Mouse (Mus musculus) intestine, embryonic 16.5 days (tissue): ENCODE measurements at regions not wholly inside any gene's neighbourhood (a gene's known extent, or its start where the extent isn't known, plus 50 kb on each side); places are given as distances from the start of the nearest gene placed in this dataset.

Experiments
- ATAC-seq: fragments of 200-750 bp; cut with Nextera tagmentation; 2 replicates; pipeline ENCODE4 v1.8.0; 2017; ENCODE audit warnings: moderate TSS enrichment, moderate library complexity
- H3K27ac ChIP-seq: fragments of 300-500 bp; sonication (generic); 2 replicates; pipeline ENCODE4 v1.5.1; 2014; ENCODE audit warnings: mild to moderate bottlenecking, low read length
- H3K27me3 ChIP-seq: fragments of 300-500 bp; sonication (generic); replicated peaks from 2 replicates; pipeline ENCODE4 v1.6.1; 2014; ENCODE audit warnings: low read length, control low read depth, mixed read lengths; ENCODE audit not compliant: control insufficient read depth, insufficient read depth
- H3K36me3 ChIP-seq: fragments of 300-500 bp; sonication (generic); 2 replicates; pipeline ENCODE4 v1.6.1; 2014; ENCODE audit warnings: low read length, control low read depth; ENCODE audit not compliant: control insufficient read depth, insufficient read depth
- H3K4me1 ChIP-seq: fragments of 300-500 bp; sonication (generic); 2 replicates; pipeline ENCODE4 v1.6.1; 2014; ENCODE audit warnings: low read length, control low read depth, mixed read lengths; ENCODE audit not compliant: control insufficient read depth, insufficient read depth
- H3K4me2 ChIP-seq: fragments of 300-500 bp; sonication (generic); 2 replicates; pipeline ENCODE4 v1.6.1; 2014; ENCODE audit warnings: low read depth, low read length, control low read depth
- H3K4me3 ChIP-seq: fragments of 300-500 bp; sonication (generic); 2 replicates; pipeline ENCODE4 v1.5.1; 2014; ENCODE audit warnings: mild to moderate bottlenecking, low read length
- H3K9ac ChIP-seq: fragments of 300-500 bp; sonication (generic); 2 replicates; pipeline ENCODE4 v1.6.1; 2014; ENCODE audit warnings: low read depth, low read length
- H3K9me3 ChIP-seq: fragments of 300-500 bp; sonication (generic); 2 replicates; pipeline ENCODE4 v1.6.1; 2016; ENCODE audit warnings: low read length, control low read depth; ENCODE audit not compliant: control insufficient read depth
- WGBS: fragments of 180-500 bp; shearing (Covaris S2); extraction: QIAGEN DNeasy Blood & Tissue Kit; methylation state at CpG from one replicate; pipeline ENCODE4 v1.1.7; 2014; 5-methylcytosine and 5-hydroxymethylcytosine counted together

- H3K4me3 ChIP-seq: no peak overlapping the region
- ATAC-seq: no peak
- H3K4me1 ChIP-seq: no peaks in the 10 kb centered on the region
- H3K36me3 ChIP-seq: no peaks in the 10 kb centered on the region
- no peak overlapping the region for H3K4me2 ChIP-seq
- H3K27ac ChIP-seq: no peak overlapping the region
- no peak overlapping the region for H3K9ac ChIP-seq
- 78% methylated on average over 3 of the region's 3 CpGs for WGBS
- no peaks in the 10 kb centered on the region for H3K9me3 ChIP-seq
- H3K27me3 ChIP-seq: no peaks in the 10 kb centered on the region
Observed at GRCm38 (mm10) chr6:144863430-144863994, 81.7 kb upstream of the Sox5 start.

GRCm38 (mm10) chr6:144841510-144841909 is 59.7 kb upstream of the Sox5 start:
- no peak for ATAC-seq
- no peaks in the 10 kb centered on the region for H3K36me3 ChIP-seq
- no peak overlapping the region for H3K4me2 ChIP-seq
- H3K9ac ChIP-seq: no peak overlapping the region
- no peak overlapping the region for H3K27ac ChIP-seq
- H3K4me1 ChIP-seq: no peaks in the 10 kb centered on the region
- H3K9me3 ChIP-seq: no peaks in the 10 kb centered on the region
- no peak overlapping the region for H3K4me3 ChIP-seq
- H3K27me3 ChIP-seq: no peaks in the 10 kb centered on the region
- WGBS: 74% methylated on average over 3 of the region's 3 CpGs

DNA sequence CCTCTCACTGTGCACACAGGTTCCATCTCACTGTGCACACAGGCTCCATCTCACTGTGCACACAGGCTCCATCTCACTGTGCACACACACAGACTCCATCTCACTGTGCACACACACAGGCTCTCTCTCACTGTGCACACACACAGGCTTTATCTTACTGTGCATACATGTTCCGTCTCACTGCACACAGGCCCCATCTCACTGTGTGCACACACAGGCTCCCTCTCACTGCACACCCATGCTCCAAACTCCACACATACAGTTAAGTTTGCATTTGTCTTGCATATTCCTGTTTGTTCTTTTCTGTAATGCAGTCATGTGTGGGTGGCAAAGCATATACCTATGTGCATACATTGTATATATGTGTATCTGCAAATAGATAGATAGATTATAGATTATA is 57.6 kb upstream of the Sox5 start:
- no peaks in the 10 kb centered on the region for H3K36me3 ChIP-seq
- no peak overlapping the region for H3K27ac ChIP-seq
- H3K9ac ChIP-seq: no peak overlapping the region
- no peaks in the 10 kb centered on the region for H3K9me3 ChIP-seq
- H3K4me1 ChIP-seq: no peaks in the 10 kb centered on the region
- H3K4me3 ChIP-seq: no peak overlapping the region
- H3K4me2 ChIP-seq: no peak overlapping the region
- WGBS: 91% methylated on average over 1 of the region's 1 CpGs
- ATAC-seq: no peak
- H3K27me3 ChIP-seq: no peaks in the 10 kb centered on the region

DNA sequence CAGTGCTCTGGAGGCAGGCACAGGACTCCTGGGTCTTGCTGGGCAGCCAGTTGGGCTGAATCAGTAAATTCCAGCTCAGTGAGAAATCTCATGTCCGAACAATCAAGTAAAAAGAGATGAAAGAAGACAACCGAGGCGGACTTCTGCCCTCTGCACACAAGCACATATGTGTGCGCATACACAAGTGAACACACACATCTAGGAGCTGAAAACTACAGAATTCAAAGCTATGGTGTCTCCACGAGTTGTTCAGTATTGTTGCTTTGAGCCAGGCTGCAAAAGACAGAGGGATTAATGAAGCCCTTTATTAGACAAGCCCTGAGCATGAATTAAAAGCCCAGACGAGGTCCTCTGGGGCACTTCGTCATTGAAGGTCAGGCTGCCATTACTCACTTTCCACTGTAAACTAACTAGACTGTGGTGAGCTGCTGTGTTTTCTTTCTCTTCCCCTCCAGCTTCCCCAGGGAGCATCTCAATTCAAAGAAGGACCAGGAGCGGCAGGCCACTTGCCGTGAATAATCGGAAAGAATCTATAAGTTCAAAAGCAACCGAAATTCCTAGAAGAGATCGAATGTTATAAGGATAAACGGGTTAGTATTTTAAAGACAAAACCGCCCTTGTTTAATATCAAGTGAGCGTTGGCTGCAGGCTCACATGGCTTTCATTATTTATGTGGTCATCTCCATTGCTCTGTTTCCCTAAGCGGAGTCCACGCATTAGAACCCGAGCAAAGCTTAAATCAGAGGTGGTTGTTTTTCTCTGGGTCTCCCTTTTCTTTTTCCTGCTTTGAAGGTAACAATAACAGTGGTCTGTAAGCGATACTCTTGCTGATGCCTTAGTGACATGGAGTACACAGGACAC is 52.8 kb upstream of the Sox5 start:
- WGBS: 47% methylated on average over 19 of the region's 19 CpGs
- no peaks in the 10 kb centered on the region for H3K4me1 ChIP-seq
- no peak overlapping the region for H3K9ac ChIP-seq
- no peaks in the 10 kb centered on the region for H3K36me3 ChIP-seq
- no peaks in the 10 kb centered on the region for H3K9me3 ChIP-seq
- H3K4me3 ChIP-seq: no peak overlapping the region
- ATAC-seq: no peak
- no peak overlapping the region for H3K27ac ChIP-seq
- H3K27me3 ChIP-seq: no peaks in the 10 kb centered on the region
- H3K4me2 ChIP-seq: no peak overlapping the region
